Mouse (Mus musculus): ENCODE data around the gene Fbf1. TPM values are rescaled to one million over a fixed set of nuclear protein-coding genes. Genes with fewer than 3 reads are reported as not detected.

Fbf1 gene
- polyA plus RNA-seq, 1 experiment from 2014 or later = 27.7 TPM

GRCm38 (mm10) chr11:116195252-116195651 lies 27.3 kb upstream of the Fbf1 start:
- Histone ChIP-seq H3K4me1 (ENCODE audit: control insufficient read depth, insufficient read depth, low read length) (peaks cover 8% of the 10 kb centered on the region), H3K4me2 (ENCODE audit: low read depth, low read length) (no peak overlapping the region), H3K36me3 (ENCODE audit: control insufficient read depth, insufficient read depth, low read length) (0 out of 2 replicates have a peak, but pooled peaks cover 24% of the 10 kb centered on the region), H3K27ac (replicated peaks; ENCODE audit: low read depth, low read length) (no peak overlapping the region), H3K27me3 (replicated peaks; ENCODE audit: control insufficient read depth, insufficient read depth, low read length) (no peaks in the 10 kb centered on the region), H3K4me3 (ENCODE audit: low read depth, low read length) (no peak overlapping the region), H3K9ac (ENCODE audit: low read depth, low read length) (no peak overlapping the region), H3K9me3 (ENCODE audit: control insufficient read depth, low read length) (no peaks in the 10 kb centered on the region)
- ATAC-seq (ENCODE audit: low read depth) = no peak
- 68% methylated on average over 5 of the region's 5 CpGs for WGBS
- DNase-seq (ENCODE audit: low spot score) = no peak

GRCm38 (mm10) chr11:116194619-116195018 lies 26.7 kb upstream of the Fbf1 start:
- Histone ChIP-seq H3K27me3 (replicated peaks; ENCODE audit: control insufficient read depth, insufficient read depth, low read length) (no peaks in the 10 kb centered on the region), H3K9ac (ENCODE audit: low read depth, low read length) (no peak overlapping the region), H3K4me2 (ENCODE audit: low read depth, low read length) (no peak overlapping the region), H3K36me3 (ENCODE audit: control insufficient read depth, insufficient read depth, low read length) (peaks cover 31% of the 10 kb centered on the region; the same call in 1 of the 2 replicates), H3K4me3 (ENCODE audit: low read depth, low read length) (no peak overlapping the region), H3K9me3 (ENCODE audit: control insufficient read depth, low read length) (no peaks in the 10 kb centered on the region), H3K27ac (replicated peaks; ENCODE audit: low read depth, low read length) (no peak overlapping the region), H3K4me1 (ENCODE audit: control insufficient read depth, insufficient read depth, low read length) (peaks cover 8% of the 10 kb centered on the region)
- DNase-seq (ENCODE audit: low spot score) = no peak
- WGBS = 81% methylated on average over 8 of the region's 8 CpGs
- ATAC-seq (ENCODE audit: low read depth) = no peak

GRCm38 (mm10) chr11:116187226-116187930 lies 19.4 kb upstream of the Fbf1 start:
- H3K36me3 ChIP-seq (ENCODE audit: control insufficient read depth, insufficient read depth, low read length) = peaks cover 68% of the 10 kb centered on the region
- no peak overlapping the region for H3K4me2 ChIP-seq (ENCODE audit: low read depth, low read length)
- H3K9ac ChIP-seq (ENCODE audit: low read depth, low read length) = no peak overlapping the region
- no peaks in the 10 kb centered on the region for H3K27me3 ChIP-seq (replicated peaks; ENCODE audit: control insufficient read depth, insufficient read depth, low read length)
- peak overlapping the region; percentile 58 for H3K27ac ChIP-seq (replicated peaks; ENCODE audit: low read depth, low read length)
- no peak overlapping the region for H3K4me3 ChIP-seq (ENCODE audit: low read depth, low read length)
- no peak for DNase-seq (ENCODE audit: low spot score)
- H3K4me1 ChIP-seq (ENCODE audit: control insufficient read depth, insufficient read depth, low read length) = 0 out of 2 replicates have a peak, but pooled peaks cover 2% of the 10 kb centered on the region
- H3K9me3 ChIP-seq (ENCODE audit: control insufficient read depth, low read length) = no peaks in the 10 kb centered on the region
- 40% methylated on average over 11 of the region's 11 CpGs for WGBS
- ATAC-seq (ENCODE audit: low read depth) = no peak

- Histone ChIP-seq H3K9me3 (ENCODE audit: control insufficient read depth, low read length) (no peaks in the 10 kb centered on the region), H3K4me2 (ENCODE audit: low read depth, low read length) (no peak overlapping the region), H3K4me3 (ENCODE audit: low read depth, low read length) (no peak overlapping the region), H3K27me3 (replicated peaks; ENCODE audit: control insufficient read depth, insufficient read depth, low read length) (no peaks in the 10 kb centered on the region), H3K9ac (ENCODE audit: low read depth, low read length) (no peak overlapping the region), H3K4me1 (ENCODE audit: control insufficient read depth, insufficient read depth, low read length) (0 out of 2 replicates have a peak, but pooled peaks cover 2% of the 10 kb centered on the region), H3K27ac (replicated peaks; ENCODE audit: low read depth, low read length) (peak overlapping the region; percentile 67), H3K36me3 (ENCODE audit: control insufficient read depth, insufficient read depth, low read length) (peaks cover 72% of the 10 kb centered on the region)
- WGBS = 62% methylated on average over 11 of the region's 11 CpGs
- ATAC-seq (ENCODE audit: low read depth) (no peak), DNase-seq (ENCODE audit: low spot score) (peak; percentile 32)
Observed at GRCm38 (mm10) chr11:116186360-116186759, 18.4 kb upstream of the Fbf1 start.

GRCm38 (mm10) chr11:116185836-116186235 lies 17.9 kb upstream of the Fbf1 start:
- Histone ChIP-seq H3K4me3 (ENCODE audit: low read depth, low read length) (no peak overlapping the region), H3K4me1 (ENCODE audit: control insufficient read depth, insufficient read depth, low read length) (0 out of 2 replicates have a peak, but pooled peaks cover 2% of the 10 kb centered on the region), H3K9me3 (ENCODE audit: control insufficient read depth, low read length) (no peaks in the 10 kb centered on the region), H3K4me2 (ENCODE audit: low read depth, low read length) (no peak overlapping the region), H3K27ac (replicated peaks; ENCODE audit: low read depth, low read length) (peak overlapping the region; percentile 67; the same call in 1 of the 2 replicates), H3K27me3 (replicated peaks; ENCODE audit: control insufficient read depth, insufficient read depth, low read length) (no peaks in the 10 kb centered on the region), H3K9ac (ENCODE audit: low read depth, low read length) (no peak overlapping the region), H3K36me3 (ENCODE audit: control insufficient read depth, insufficient read depth, low read length) (peaks cover 67% of the 10 kb centered on the region)
- DNase-seq (ENCODE audit: low spot score) = no peak
- ATAC-seq (ENCODE audit: low read depth) = no peak
- 67% methylated on average over 3 of the region's 3 CpGs for WGBS

- Histone ChIP-seq H3K4me3 (ENCODE audit: low read depth, low read length) (no peak overlapping the region), H3K27ac (replicated peaks; ENCODE audit: low read depth, low read length) (no peak overlapping the region), H3K4me1 (ENCODE audit: control insufficient read depth, insufficient read depth, low read length) (no peaks in the 10 kb centered on the region), H3K9ac (ENCODE audit: low read depth, low read length) (no peak overlapping the region), H3K9me3 (ENCODE audit: control insufficient read depth, low read length) (no peaks in the 10 kb centered on the region), H3K4me2 (ENCODE audit: low read depth, low read length) (no peak overlapping the region), H3K36me3 (ENCODE audit: control insufficient read depth, insufficient read depth, low read length) (peaks cover 81% of the 10 kb centered on the region), H3K27me3 (replicated peaks; ENCODE audit: control insufficient read depth, insufficient read depth, low read length) (no peaks in the 10 kb centered on the region)
- DNase-seq (ENCODE audit: low spot score) (no peak), ATAC-seq (ENCODE audit: low read depth) (no peak)
- 86% methylated on average over 18 of the region's 20 CpGs for WGBS
Observed at GRCm38 (mm10) chr11:116178411-116179121, 10.6 kb upstream of the Fbf1 start.

- WGBS = 88% methylated on average over 7 of the region's 7 CpGs
- no peak for ATAC-seq (ENCODE audit: low read depth)
- H3K36me3 ChIP-seq (ENCODE audit: control insufficient read depth, insufficient read depth, low read length) = peaks cover 87% of the 10 kb centered on the region
Observed at GRCm38 (mm10) chr11:116176010-116176409, 8.0 kb upstream of the Fbf1 start.

GRCm38 (mm10) chr11:116174775-116175448 lies 6.9 kb upstream of the Fbf1 start:
- ATAC-seq (ENCODE audit: low read depth) (no peak), DNase-seq (ENCODE audit: low spot score) (no peak)
- Histone ChIP-seq H3K9me3 (ENCODE audit: control insufficient read depth, low read length) (no peaks in the 10 kb centered on the region), H3K36me3 (ENCODE audit: control insufficient read depth, insufficient read depth, low read length) (peaks cover 83% of the 10 kb centered on the region), H3K27ac (replicated peaks; ENCODE audit: low read depth, low read length) (no peak overlapping the region), H3K4me2 (ENCODE audit: low read depth, low read length) (no peak overlapping the region), H3K9ac (ENCODE audit: low read depth, low read length) (no peak overlapping the region), H3K27me3 (replicated peaks; ENCODE audit: control insufficient read depth, insufficient read depth, low read length) (no peaks in the 10 kb centered on the region), H3K4me1 (ENCODE audit: control insufficient read depth, insufficient read depth, low read length) (no peaks in the 10 kb centered on the region), H3K4me3 (ENCODE audit: low read depth, low read length) (no peak overlapping the region)
- 90% methylated on average over 22 of the region's 22 CpGs for WGBS

More at GRCm38 (mm10) chr11:116176010-116176409, 8.0 kb upstream of the Fbf1 start:
- Histone ChIP-seq H3K4me2 (ENCODE audit: low read depth, low read length) (no peak overlapping the region), H3K4me3 (ENCODE audit: low read depth, low read length) (no peak overlapping the region), H3K4me1 (ENCODE audit: control insufficient read depth, insufficient read depth, low read length) (no peaks in the 10 kb centered on the region), H3K27ac (replicated peaks; ENCODE audit: low read depth, low read length) (no peak overlapping the region), H3K27me3 (replicated peaks; ENCODE audit: control insufficient read depth, insufficient read depth, low read length) (no peaks in the 10 kb centered on the region), H3K9ac (ENCODE audit: low read depth, low read length) (no peak overlapping the region), H3K9me3 (ENCODE audit: control insufficient read depth, low read length) (no peaks in the 10 kb centered on the region)
- no peak for DNase-seq (ENCODE audit: low spot score)

Measured in embryonic facial prominence, embryonic 14.5 days (tissue).